Mouse (Mus musculus) megakaryocyte, embryonic 14.5 days (primary cell): ENCODE results near the gene Irs2.

Experiments used
- FLI1 ChIP-seq: IDR thresholded peaks from 2 replicates; pipeline ENCODE4 v1.6.1; 2012; ENCODE audit warnings: low read length, inconsistent platforms, mixed read lengths
- GATA1 ChIP-seq: IDR thresholded peaks from 3 replicates; pipeline ENCODE4 v1.6.1; 2012; ENCODE audit warnings: mixed read lengths, low read length, inconsistent platforms, borderline replicate concordance

DNA sequence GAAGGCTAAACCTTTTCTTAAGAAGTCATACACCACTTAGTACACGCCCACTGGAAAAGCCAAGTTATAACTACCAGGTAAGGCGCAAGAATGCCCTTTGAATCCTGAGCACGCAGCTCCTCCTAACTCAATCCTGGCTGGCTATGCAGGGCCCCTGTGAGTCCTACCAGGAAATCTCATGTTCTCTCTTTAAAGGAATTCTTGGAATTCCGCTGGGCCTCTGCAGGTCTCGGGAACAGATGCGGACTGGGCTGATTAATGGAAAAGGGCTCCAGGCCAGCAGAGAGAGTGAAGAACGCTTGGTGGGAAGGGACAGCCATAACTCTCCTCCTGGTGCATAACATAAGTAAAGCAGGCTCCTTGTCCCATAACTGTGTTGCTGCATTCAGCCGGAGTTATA lies 46.3 kb downstream of the Irs2 start:
- TF ChIP-seq GATA1 (no peak), FLI1 (no peak)
